Mouse (Mus musculus) MEL (cell line): ENCODE measurements around the gene Pgls. TPM values are rescaled to one million over a fixed set of nuclear protein-coding genes. Genes with fewer than 3 reads are reported as not detected.

Experiments used
- DNase-seq: peaks from one replicate; pipeline ENCODE4 v3.0.0; 2011; ENCODE audit warnings: low read depth, low spot score
- H3K27ac ChIP-seq: 2 replicates; pipeline ENCODE4 v1.5.1; 2012; ENCODE audit warnings: low read depth, mild to moderate bottlenecking, control low read depth, low read length, moderate library complexity; ENCODE audit not compliant: control insufficient read depth
- H3K27me3 ChIP-seq, 2 experiments: fragments of 150-350 bp in 1 of 2; sonication (generic) in 1 of 2; 2 replicates each; pipeline ENCODE4 v1.6.1; 2012; ENCODE audit warnings: low read length in 2 of 2, mild to moderate bottlenecking in 2 of 2, improper control_type of control experiment in 1 of 2, moderate library complexity in 1 of 2; ENCODE audit not compliant: insufficient read depth in 2 of 2, control insufficient read depth in 1 of 2
- H3K36me3 ChIP-seq, 2 experiments: 2 replicates each; pipeline ENCODE4 v1.6.1; 2012 to 2014; ENCODE audit warnings: low read length in 2 of 2, improper control_type of control experiment in 1 of 2, inconsistent platforms in 1 of 2, mild to moderate bottlenecking in 1 of 2; ENCODE audit not compliant: insufficient read depth in 2 of 2, control insufficient read depth in 1 of 2
- H3K4me1 ChIP-seq, 2 experiments: fragments of 150-350 bp in 1 of 2; sonication (generic) in 1 of 2; 2 replicates each; pipeline ENCODE4 v1.6.1; 2012; ENCODE audit warnings: low read length in 2 of 2, improper control_type of control experiment in 1 of 2, mild to moderate bottlenecking in 1 of 2; ENCODE audit not compliant: insufficient read depth in 2 of 2, control insufficient read depth in 1 of 2
- H3K4me3 ChIP-seq, 2 experiments: fragments of 150-350 bp in 1 of 2; sonication (generic) in 1 of 2; 2 replicates each; pipeline ENCODE4 v1.5.1; 2012; ENCODE audit warnings: low read depth in 2 of 2, low read length in 2 of 2, mild to moderate bottlenecking in 2 of 2, moderate library complexity in 2 of 2, control low read depth in 1 of 2, improper control_type of control experiment in 1 of 2; ENCODE audit not compliant: control insufficient read depth in 1 of 2, insufficient read depth in 1 of 2
- H3K79me2 ChIP-seq: 2 replicates; pipeline ENCODE4 v1.6.1; 2012; ENCODE audit warnings: mild to moderate bottlenecking, low read length, moderate library complexity; ENCODE audit not compliant: control insufficient read depth, poor library complexity, insufficient read depth
- H3K9ac ChIP-seq: 2 replicates; pipeline ENCODE4 v1.6.1; 2012; ENCODE audit warnings: low read depth, mild to moderate bottlenecking, control low read depth, low read length, moderate library complexity; ENCODE audit not compliant: control insufficient read depth, poor library complexity, severe bottlenecking
- H3K9me3 ChIP-seq: fragments of 150-350 bp; sonication (generic); replicated peaks from 2 replicates; pipeline ENCODE4 v1.6.1; 2012; ENCODE audit warnings: mild to moderate bottlenecking, low read length, improper control_type of control experiment, moderate library complexity; ENCODE audit not compliant: insufficient read depth
- BHLHE40 ChIP-seq: IDR thresholded peaks from 2 replicates; pipeline ENCODE4 v1.6.1; 2012; ENCODE audit warnings: low read depth, mild to moderate bottlenecking, inconsistent platforms, low read length, improper control_type of control experiment, borderline replicate concordance
- GATA1 ChIP-seq: IDR thresholded peaks from 2 replicates; pipeline ENCODE4 v1.6.1; 2011; ENCODE audit warnings: low read depth, low read length, improper control_type of control experiment
- KAT2A ChIP-seq: conservative IDR thresholded peaks from 2 replicates; pipeline ENCODE4 v1.6.1; 2012; ENCODE audit warnings: low read depth, low read length, improper control_type of control experiment, inconsistent platforms
- MAFK ChIP-seq: IDR thresholded peaks from 2 replicates; pipeline ENCODE4 v1.6.1; 2011; ENCODE audit warnings: low read depth, mild to moderate bottlenecking, low read length, improper control_type of control experiment, borderline replicate concordance
- MAX ChIP-seq: IDR thresholded peaks from 2 replicates; pipeline ENCODE4 v1.6.1; 2011; ENCODE audit warnings: low read length, improper control_type of control experiment
- MAZ ChIP-seq: IDR thresholded peaks from 2 replicates; pipeline ENCODE4 v1.6.1; 2012; ENCODE audit warnings: low read depth, mild to moderate bottlenecking, inconsistent platforms, low read length, improper control_type of control experiment
- MXI1 ChIP-seq: IDR thresholded peaks from 2 replicates; pipeline ENCODE4 v1.6.1; 2011; ENCODE audit warnings: mild to moderate bottlenecking, low read depth, low read length, improper control_type of control experiment
- MYC ChIP-seq: IDR thresholded peaks from 2 replicates; pipeline ENCODE4 v1.6.1; 2011; ENCODE audit warnings: low read depth, mild to moderate bottlenecking, low read length, improper control_type of control experiment, moderate library complexity
- NELFE ChIP-seq: IDR thresholded peaks from 2 replicates; pipeline ENCODE4 v1.6.1; 2011; ENCODE audit warnings: low read depth, low read length, improper control_type of control experiment
- POLR2A ChIP-seq, 2 experiments: IDR thresholded peaks; 2 replicates each; pipeline ENCODE4 v1.6.1; 2011 to 2012; ENCODE audit warnings: low read length in 2 of 2, mild to moderate bottlenecking in 2 of 2, control low read depth in 1 of 2, improper control_type of control experiment in 1 of 2, low read depth in 1 of 2, moderate library complexity in 1 of 2; ENCODE audit not compliant: control insufficient read depth in 1 of 2, insufficient read depth in 1 of 2, poor library complexity in 1 of 2
- POLR2AphosphoS2 ChIP-seq: IDR thresholded peaks from 2 replicates; pipeline ENCODE4 v1.6.1; 2011; ENCODE audit warnings: low read length, improper control_type of control experiment
- RAD21 ChIP-seq: IDR thresholded peaks from 2 replicates; pipeline ENCODE4 v1.6.1; 2011; ENCODE audit warnings: mild to moderate bottlenecking, low read depth, low read length, improper control_type of control experiment
- SMC3 ChIP-seq: IDR thresholded peaks from 2 replicates; pipeline ENCODE4 v1.6.1; 2011; ENCODE audit warnings: low read depth, low read length, improper control_type of control experiment
- TBP ChIP-seq: IDR thresholded peaks from 2 replicates; pipeline ENCODE4 v1.8.0; 2011; ENCODE audit warnings: low read depth, low read length, improper control_type of control experiment
- UBTF ChIP-seq: IDR thresholded peaks from 2 replicates; pipeline ENCODE4 v1.6.1; 2012; ENCODE audit warnings: low read depth, mild to moderate bottlenecking, inconsistent platforms, low read length, improper control_type of control experiment, moderate library complexity, borderline replicate concordance; ENCODE audit not compliant: insufficient read depth
- USF1 ChIP-seq: IDR thresholded peaks from 2 replicates; pipeline ENCODE4 v1.6.1; 2014; ENCODE audit warnings: low read depth, mild to moderate bottlenecking, inconsistent platforms, low read length, improper control_type of control experiment, moderate library complexity
- polyA plus RNA-seq, 2 experiments: library from polyadenylated mRNA; stranded (reverse) in 1 of 2; unstranded in 1 of 2; fragments of >175 nt in 1 of 2; fragments of >200 nt in 1 of 2; gene quantifications; 2 replicates each; pipeline versions ENCODE4 v1.2.1 to v1.2.4; 2012; ENCODE audit warnings: low replicate concordance in 2 of 2, low read depth in 1 of 2; ENCODE audit not compliant: insufficient read length in 2 of 2, insufficient read depth in 1 of 2, missing spikeins in 1 of 2
- total RNA-seq: library from RNA; depleted of rRNA; stranded (reverse); fragments of 300-350 nt; gene quantifications from 2 replicates; pipeline ENCODE4 v1.2.3, GENCODE M21; 2012

Gene Pgls
- total and polyA plus RNA-seq, 3 experiments: 225 to 257 TPM; not detected in 1

DNA sequence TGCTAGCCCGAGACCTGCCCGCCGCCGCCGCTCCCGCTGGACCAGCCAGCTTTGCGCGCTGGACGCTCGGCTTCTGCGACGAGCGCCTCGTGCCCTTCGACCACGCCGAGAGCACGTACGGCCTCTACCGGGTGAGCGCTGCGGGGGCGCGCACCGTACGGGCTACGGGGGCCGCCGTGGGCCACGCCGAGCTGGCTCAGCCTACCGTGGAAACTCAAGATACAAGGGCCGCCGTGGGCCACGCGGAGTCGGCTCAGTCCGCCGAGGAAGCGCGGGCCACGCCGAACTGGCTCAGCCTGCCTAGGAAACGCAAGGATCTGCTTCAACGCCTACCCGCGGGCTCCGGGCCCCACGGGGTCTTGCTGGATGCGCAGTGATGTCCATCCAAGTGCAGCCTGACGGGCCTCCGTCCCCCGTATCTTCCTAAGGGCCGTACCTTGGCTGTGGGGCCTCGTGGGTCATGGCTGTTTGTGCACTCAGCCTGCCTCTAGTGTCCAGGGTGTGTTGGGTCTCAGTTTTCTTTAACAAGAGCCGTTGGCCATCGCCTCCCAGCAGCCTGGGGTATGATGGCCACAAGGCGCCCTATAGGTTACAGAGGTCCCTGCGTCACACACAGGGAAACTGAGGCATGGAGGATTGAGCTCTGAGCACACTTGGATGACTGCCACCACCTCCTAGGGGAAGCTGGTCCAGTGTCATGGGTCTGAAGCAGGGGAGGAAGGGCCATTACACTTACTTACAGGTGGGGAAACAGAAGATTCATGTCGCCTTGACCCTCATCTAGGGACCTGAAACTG lies 596 bp downstream of the Pgls start:
- peaks cover 21% of the 10 kb centered on the region for H3K79me2 ChIP-seq
- peak overlapping the region; percentile 93 for H3K27ac ChIP-seq
- H3K4me1 ChIP-seq: peaks cover 9 to 28% of the 10 kb centered on the region in 2 experiments
- peak overlapping the region; percentile 79 to 87 for H3K4me3 ChIP-seq
- no peaks in the 10 kb centered on the region for H3K27me3 ChIP-seq
- peak overlapping the region; percentile 89 for H3K9ac ChIP-seq
- H3K9me3 ChIP-seq: no peaks in the 10 kb centered on the region
- TF ChIP-seq USF1 (0 out of 2 replicates have a peak, but pooled peaks have one; percentile 1), GATA1 (no peak), MYC (peak; percentile 36; the same call in 1 of the 2 replicates), POLR2A (IDR thresholded peaks at IDR 0.05; ENCODE audit: control insufficient read depth in 1 of 2, insufficient read depth in 1 of 2, low read depth in 1 of 2, low read length in 2 of 2, poor library complexity in 1 of 2) (peak in 1 of 2 experiments; percentile 13; a peak in 1 of 4 replicates), MXI1 (peak; percentile 26; the same call in 1 of the 2 replicates), RAD21 (no peak), TBP (0 out of 2 replicates have a peak, but pooled peaks have one; percentile 11)
- H3K36me3 ChIP-seq: peaks cover 0 to 12% of the 10 kb centered on the region in 2 experiments; a peak in 3 of 4 replicates
- no peak for DNase-seq

DNA sequence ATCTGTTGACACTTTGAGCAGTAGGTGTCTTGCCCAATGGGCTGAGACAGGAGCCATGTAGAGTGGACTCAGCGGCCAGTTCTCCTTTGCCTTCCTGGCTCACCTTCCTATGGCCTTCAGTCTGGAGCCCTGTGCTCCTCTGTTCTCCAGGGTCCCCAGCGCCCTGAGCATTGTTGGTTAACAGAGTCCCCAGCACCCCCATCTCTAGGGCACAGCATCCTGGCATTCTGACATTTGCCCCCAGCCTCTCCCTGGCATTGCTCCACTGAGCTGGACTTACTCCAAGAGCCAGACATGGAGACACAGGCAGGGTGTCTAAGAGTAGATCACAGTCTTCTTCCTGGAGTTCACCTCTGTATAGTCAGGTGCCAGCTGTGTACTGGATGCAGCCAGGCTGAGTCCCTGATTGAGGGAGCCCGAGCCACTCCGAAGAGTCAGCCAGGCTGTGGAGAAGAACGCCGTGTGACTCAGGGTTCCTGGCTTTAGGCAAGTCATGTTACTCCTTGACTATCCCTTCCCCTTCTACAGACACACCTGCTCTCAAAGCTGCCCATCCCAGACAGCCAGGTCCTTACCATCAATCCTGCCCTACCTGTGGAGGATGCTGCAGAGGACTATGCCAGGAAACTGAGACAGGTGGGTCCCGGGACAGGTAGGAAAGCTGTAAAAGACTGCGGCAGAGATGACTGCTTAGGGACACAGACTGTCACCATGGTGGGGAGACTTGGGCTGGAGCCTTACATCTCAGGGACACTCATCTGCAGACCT lies 1.8 kb downstream of the Pgls start:
- H3K27me3 ChIP-seq: no peaks in the 10 kb centered on the region
- TF ChIP-seq USF1 (no peak), MAFK (no peak), KAT2A (no peak), SMC3 (no peak), MYC (no peak), NELFE (no peak), MAX (no peak), MAZ (no peak), POLR2AphosphoS2 (no peak), BHLHE40 (no peak), UBTF (no peak)
- no peak overlapping the region for H3K27ac ChIP-seq
- no peaks in the 10 kb centered on the region for H3K9me3 ChIP-seq
- peaks cover 9 to 28% of the 10 kb centered on the region in 2 experiments for H3K4me1 ChIP-seq
- H3K4me3 ChIP-seq: peak overlapping the region in 1 of 2 experiments; percentile 79; a peak in 2 of 4 replicates
- H3K36me3 ChIP-seq: peaks cover 0 to 12% of the 10 kb centered on the region in 2 experiments; a peak in 3 of 4 replicates
- no peak for DNase-seq
- peaks cover 21% of the 10 kb centered on the region for H3K79me2 ChIP-seq
- H3K9ac ChIP-seq: peak overlapping the region; percentile 89; the same call in 1 of the 2 replicates
